Mouse (Mus musculus): Measurements from ENCODE around the gene Ext2. TPM values are rescaled to one million over a fixed set of nuclear protein-coding genes. Genes with fewer than 3 reads are reported as not detected.

Gene Ext2
- polyA plus RNA-seq, 1 experiment from 2014 or later: 68.2 TPM

GRCm38 (mm10) chr2:93775431-93775830 lies 46.9 kb downstream of the Ext2 start:
- no peaks in the 10 kb centered on the region for H3K27me3 ChIP-seq (ENCODE audit: control insufficient read depth, insufficient read depth, low read length)
- no peaks in the 10 kb centered on the region for H3K9me3 ChIP-seq (ENCODE audit: control insufficient read depth, low read length)
- H3K36me3 ChIP-seq (ENCODE audit: control insufficient read depth, insufficient read depth, low read length): no peaks in the 10 kb centered on the region
- no peak overlapping the region for H3K4me3 ChIP-seq (ENCODE audit: low read depth, low read length)
- DNase-seq (ENCODE audit: low spot score, missing footprints) (no peak), ATAC-seq (ENCODE audit: low FRiP score) (no peak)
- WGBS: 56% methylated on average over 4 of the region's 4 CpGs
- no peak overlapping the region for H3K27ac ChIP-seq (ENCODE audit: low read depth, low read length)
- H3K4me1 ChIP-seq (ENCODE audit: control insufficient read depth, insufficient read depth, low read length): peaks cover 3% of the 10 kb centered on the region; the same call in 1 of the 2 replicates
- H3K4me2 ChIP-seq: no peak overlapping the region
- H3K9ac ChIP-seq (ENCODE audit: low read length): no peak overlapping the region

- WGBS: 78% methylated on average over 5 of the region's 5 CpGs
- no peak overlapping the region for H3K4me3 ChIP-seq (ENCODE audit: low read depth, low read length)
- no peaks in the 10 kb centered on the region for H3K36me3 ChIP-seq (ENCODE audit: control insufficient read depth, insufficient read depth, low read length)
- no peaks in the 10 kb centered on the region for H3K9me3 ChIP-seq (ENCODE audit: control insufficient read depth, low read length)
- H3K9ac ChIP-seq (ENCODE audit: low read length): no peak overlapping the region
- H3K4me2 ChIP-seq: no peak overlapping the region
- DNase-seq (ENCODE audit: low spot score, missing footprints) (no peak), ATAC-seq (ENCODE audit: low FRiP score) (no peak)
- peaks cover 3% of the 10 kb centered on the region; the same call in 1 of the 2 replicates for H3K4me1 ChIP-seq (ENCODE audit: control insufficient read depth, insufficient read depth, low read length)
- H3K27me3 ChIP-seq (ENCODE audit: control insufficient read depth, insufficient read depth, low read length): no peaks in the 10 kb centered on the region
- H3K27ac ChIP-seq (ENCODE audit: low read depth, low read length): no peak overlapping the region
Observed at GRCm38 (mm10) chr2:93774946-93775345, 47.4 kb downstream of the Ext2 start.

GRCm38 (mm10) chr2:93772765-93773085 lies 49.6 kb downstream of the Ext2 start:
- ATAC-seq (ENCODE audit: low FRiP score): no peak
- Histone ChIP-seq H3K4me2 (no peak overlapping the region), H3K36me3 (ENCODE audit: control insufficient read depth, insufficient read depth, low read length) (no peaks in the 10 kb centered on the region), H3K9ac (ENCODE audit: low read length) (no peak overlapping the region), H3K27me3 (ENCODE audit: control insufficient read depth, insufficient read depth, low read length) (no peaks in the 10 kb centered on the region), H3K4me1 (ENCODE audit: control insufficient read depth, insufficient read depth, low read length) (no peaks in the 10 kb centered on the region; the same call in 1 of the 2 replicates), H3K27ac (ENCODE audit: low read depth, low read length) (no peak overlapping the region), H3K4me3 (ENCODE audit: low read depth, low read length) (no peak overlapping the region), H3K9me3 (ENCODE audit: control insufficient read depth, low read length) (no peaks in the 10 kb centered on the region)
- DNase-seq (ENCODE audit: low spot score, missing footprints): no peak
- WGBS: 48% methylated on average over 4 of the region's 4 CpGs

- ATAC-seq (ENCODE audit: low FRiP score): no peak
- Histone ChIP-seq H3K36me3 (ENCODE audit: control insufficient read depth, insufficient read depth, low read length) (no peaks in the 10 kb centered on the region), H3K27me3 (ENCODE audit: control insufficient read depth, insufficient read depth, low read length) (no peaks in the 10 kb centered on the region), H3K4me1 (ENCODE audit: control insufficient read depth, insufficient read depth, low read length) (no peaks in the 10 kb centered on the region; the same call in 1 of the 2 replicates), H3K4me2 (no peak overlapping the region), H3K4me3 (ENCODE audit: low read depth, low read length) (no peak overlapping the region), H3K9ac (ENCODE audit: low read length) (no peak overlapping the region), H3K9me3 (ENCODE audit: control insufficient read depth, low read length) (no peaks in the 10 kb centered on the region), H3K27ac (ENCODE audit: low read depth, low read length) (no peak overlapping the region)
- no peak for DNase-seq (ENCODE audit: low spot score, missing footprints)
- WGBS: 53% methylated on average over 16 of the region's 16 CpGs
Observed at GRCm38 (mm10) chr2:93772054-93772764, 50.2 kb downstream of the Ext2 start.

GRCm38 (mm10) chr2:93770895-93771294 lies 51.5 kb downstream of the Ext2 start:
- 75% methylated on average over 4 of the region's 4 CpGs for WGBS
- ATAC-seq (ENCODE audit: low FRiP score): no peak
- H3K4me2 ChIP-seq: no peak overlapping the region
- no peak for DNase-seq (ENCODE audit: low spot score, missing footprints)
- no peak overlapping the region for H3K4me3 ChIP-seq (ENCODE audit: low read depth, low read length)
- H3K9me3 ChIP-seq (ENCODE audit: control insufficient read depth, low read length): no peaks in the 10 kb centered on the region
- no peak overlapping the region for H3K9ac ChIP-seq (ENCODE audit: low read length)
- no peaks in the 10 kb centered on the region; the same call in 1 of the 2 replicates for H3K4me1 ChIP-seq (ENCODE audit: control insufficient read depth, insufficient read depth, low read length)
- H3K27ac ChIP-seq (ENCODE audit: low read depth, low read length): no peak overlapping the region
- H3K36me3 ChIP-seq (ENCODE audit: control insufficient read depth, insufficient read depth, low read length): no peaks in the 10 kb centered on the region
- no peaks in the 10 kb centered on the region for H3K27me3 ChIP-seq (ENCODE audit: control insufficient read depth, insufficient read depth, low read length)

GRCm38 (mm10) chr2:93769875-93770274 lies 52.5 kb downstream of the Ext2 start:
- no peak overlapping the region for H3K27ac ChIP-seq (ENCODE audit: low read depth, low read length)
- no peak overlapping the region for H3K4me2 ChIP-seq
- DNase-seq (ENCODE audit: low spot score, missing footprints) (no peak), ATAC-seq (ENCODE audit: low FRiP score) (no peak)
- no peak overlapping the region for H3K4me3 ChIP-seq (ENCODE audit: low read depth, low read length)
- H3K4me1 ChIP-seq (ENCODE audit: control insufficient read depth, insufficient read depth, low read length): no peaks in the 10 kb centered on the region; the same call in 1 of the 2 replicates
- WGBS: 84% methylated on average over 6 of the region's 6 CpGs
- H3K27me3 ChIP-seq (ENCODE audit: control insufficient read depth, insufficient read depth, low read length): no peaks in the 10 kb centered on the region
- no peak overlapping the region for H3K9ac ChIP-seq (ENCODE audit: low read length)
- no peaks in the 10 kb centered on the region for H3K9me3 ChIP-seq (ENCODE audit: control insufficient read depth, low read length)
- H3K36me3 ChIP-seq (ENCODE audit: control insufficient read depth, insufficient read depth, low read length): no peaks in the 10 kb centered on the region

- ATAC-seq (ENCODE audit: low FRiP score) (no peak), DNase-seq (ENCODE audit: low spot score, missing footprints) (no peak)
- 86% methylated on average over 5 of the region's 5 CpGs for WGBS
- H3K27me3 ChIP-seq (ENCODE audit: control insufficient read depth, insufficient read depth, low read length): no peaks in the 10 kb centered on the region
- no peaks in the 10 kb centered on the region for H3K4me1 ChIP-seq (ENCODE audit: control insufficient read depth, insufficient read depth, low read length)
- no peak overlapping the region for H3K4me2 ChIP-seq
- no peak overlapping the region for H3K9ac ChIP-seq (ENCODE audit: low read length)
- H3K4me3 ChIP-seq (ENCODE audit: low read depth, low read length): no peak overlapping the region
- H3K9me3 ChIP-seq (ENCODE audit: control insufficient read depth, low read length): no peaks in the 10 kb centered on the region
- H3K36me3 ChIP-seq (ENCODE audit: control insufficient read depth, insufficient read depth, low read length): no peaks in the 10 kb centered on the region
- H3K27ac ChIP-seq (ENCODE audit: low read depth, low read length): no peak overlapping the region
Observed at GRCm38 (mm10) chr2:93765721-93766120, 56.6 kb downstream of the Ext2 start.

GRCm38 (mm10) chr2:93764211-93764610 lies 58.2 kb downstream of the Ext2 start:
- no peaks in the 10 kb centered on the region for H3K27me3 ChIP-seq (ENCODE audit: control insufficient read depth, insufficient read depth, low read length)
- H3K27ac ChIP-seq (ENCODE audit: low read depth, low read length): no peak overlapping the region
- H3K9ac ChIP-seq (ENCODE audit: low read length): no peak overlapping the region
- H3K9me3 ChIP-seq (ENCODE audit: control insufficient read depth, low read length): no peaks in the 10 kb centered on the region
- WGBS: 91% methylated on average over 3 of the region's 3 CpGs
- no peaks in the 10 kb centered on the region for H3K4me1 ChIP-seq (ENCODE audit: control insufficient read depth, insufficient read depth, low read length)
- H3K36me3 ChIP-seq (ENCODE audit: control insufficient read depth, insufficient read depth, low read length): no peaks in the 10 kb centered on the region
- DNase-seq (ENCODE audit: low spot score, missing footprints) (no peak), ATAC-seq (ENCODE audit: low FRiP score) (no peak)
- H3K4me2 ChIP-seq: no peak overlapping the region
- H3K4me3 ChIP-seq (ENCODE audit: low read depth, low read length): no peak overlapping the region

GRCm38 (mm10) chr2:93760389-93760788 lies 62.0 kb downstream of the Ext2 start:
- H3K36me3 ChIP-seq (ENCODE audit: control insufficient read depth, insufficient read depth, low read length): no peaks in the 10 kb centered on the region
- no peaks in the 10 kb centered on the region for H3K4me1 ChIP-seq (ENCODE audit: control insufficient read depth, insufficient read depth, low read length)
- ATAC-seq (ENCODE audit: low FRiP score): no peak
- no peak overlapping the region for H3K27ac ChIP-seq (ENCODE audit: low read depth, low read length)
- H3K27me3 ChIP-seq (ENCODE audit: control insufficient read depth, insufficient read depth, low read length): no peaks in the 10 kb centered on the region
- no peak overlapping the region for H3K4me3 ChIP-seq (ENCODE audit: low read depth, low read length)
- H3K9ac ChIP-seq (ENCODE audit: low read length): no peak overlapping the region
- H3K4me2 ChIP-seq: no peak overlapping the region
- H3K9me3 ChIP-seq (ENCODE audit: control insufficient read depth, low read length): no peaks in the 10 kb centered on the region
- WGBS: 70% methylated on average over 3 of the region's 3 CpGs
- no peak for DNase-seq (ENCODE audit: low spot score, missing footprints)
